Mouse (Mus musculus) liver, postnatal 0 days (tissue): ENCODE data around the gene Tmem237. TPM values are rescaled to one million over a fixed set of nuclear protein-coding genes. Genes with fewer than 3 reads are reported as not detected.

Source experiments
- ATAC-seq: fragments of 200-750 bp; cut with Nextera tagmentation; 2 replicates; pipeline ENCODE4 v1.8.0; 2017; ENCODE audit warnings: mild to moderate bottlenecking, moderate library complexity
- DNase-seq: peaks from one replicate; pipeline ENCODE4 v3.0.0-alpha.2; 2016
- H3K27ac ChIP-seq: fragments of 300-500 bp; sonication (generic); 2 replicates; pipeline ENCODE4 v1.5.1; 2014; ENCODE audit warnings: antibody characterized with exemption, moderate library complexity, mild to moderate bottlenecking, low read depth
- H3K27me3 ChIP-seq: fragments of 300-500 bp; sonication (generic); 2 replicates; pipeline ENCODE4 v1.6.1; 2014; ENCODE audit warnings: low read length, control low read depth, mixed read lengths; ENCODE audit not compliant: insufficient read depth
- H3K36me3 ChIP-seq: fragments of 300-500 bp; sonication (generic); replicated peaks from 2 replicates; pipeline ENCODE4 v1.6.1; 2014; ENCODE audit warnings: mild to moderate bottlenecking, control low read depth, low read length, moderate library complexity, mixed read lengths; ENCODE audit not compliant: insufficient read depth
- H3K4me1 ChIP-seq: fragments of 300-500 bp; sonication (generic); 2 replicates; pipeline ENCODE4 v1.6.1; 2014; ENCODE audit warnings: antibody characterized with exemption, mild to moderate bottlenecking, control low read depth; ENCODE audit not compliant: insufficient read depth
- H3K4me2 ChIP-seq: fragments of 300-500 bp; sonication (generic); 2 replicates; pipeline ENCODE4 v1.6.1; 2014; ENCODE audit warnings: low read depth, mild to moderate bottlenecking, low read length, moderate library complexity, mixed read lengths
- H3K4me3 ChIP-seq: fragments of 300-500 bp; sonication (generic); 2 replicates; pipeline ENCODE4 v1.5.1; 2014; ENCODE audit warnings: low read depth, low read length
- H3K9ac ChIP-seq: fragments of 300-500 bp; sonication (generic); replicated peaks from 2 replicates; pipeline ENCODE4 v1.6.1; 2014; ENCODE audit warnings: mild to moderate bottlenecking, moderate library complexity
- H3K9me3 ChIP-seq: fragments of 300-500 bp; sonication (generic); 2 replicates; pipeline ENCODE4 v1.6.1; 2016; ENCODE audit warnings: mild to moderate bottlenecking, control low read depth, low read length, mixed read lengths
- CTCF ChIP-seq: sonication (generic); IDR thresholded peaks from 2 replicates; pipeline ENCODE4 v1.5.1; 2016; ENCODE audit warnings: antibody characterized with exemption, low read depth
- EP300 ChIP-seq: IDR thresholded peaks from 2 replicates; pipeline ENCODE4 v1.6.1; 2016; ENCODE audit warnings: antibody characterized with exemption, low read depth, mild to moderate bottlenecking
- WGBS: fragments of 180-500 bp; shearing (Covaris S2); extraction: QIAGEN DNeasy Blood & Tissue Kit; methylation state at CpG from one replicate; pipeline ENCODE4 v1.1.7; 2014; ENCODE audit not compliant: insufficient replicate concordance; 5-methylcytosine and 5-hydroxymethylcytosine counted together
- polyA plus RNA-seq: library from polyadenylated mRNA; unstranded; fragments of >200 nt; fragmentation: Nextera tagmentation; extraction: Ambion mirVana; gene quantifications from 2 replicates; pipeline ENCODE4 v1.2.1, GENCODE M21; 2015

Tmem237 gene
- polyA plus RNA-seq, 1 experiment from 2014 or later = 4.2 TPM

DNA sequence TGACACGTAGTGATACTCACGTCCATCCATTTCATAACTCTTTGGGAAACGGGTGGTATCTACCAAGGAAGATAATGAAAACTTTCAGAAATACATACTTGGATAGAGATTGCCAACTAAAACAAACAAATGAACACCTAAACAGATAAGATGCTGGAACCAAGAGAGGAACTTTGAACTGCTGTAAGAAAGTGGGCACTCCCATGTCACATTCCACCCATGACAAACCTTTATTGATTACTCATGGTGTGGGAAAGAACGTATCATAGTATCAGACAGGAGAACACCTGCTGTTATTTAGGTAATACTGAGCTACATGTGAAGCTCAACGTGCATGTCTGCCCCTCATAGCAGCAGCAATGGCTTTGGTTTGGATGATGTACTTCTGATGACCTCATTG lies 5.3 kb upstream of the Tmem237 start:
- Histone ChIP-seq H3K36me3 (no peaks in the 10 kb centered on the region), H3K4me2 (no peak overlapping the region), H3K9me3 (no peaks in the 10 kb centered on the region), H3K27ac (no peak overlapping the region), H3K4me1 (no peaks in the 10 kb centered on the region; the same call in 1 of the 2 replicates), H3K9ac (no peak overlapping the region), H3K4me3 (no peak overlapping the region), H3K27me3 (no peaks in the 10 kb centered on the region)
- TF ChIP-seq CTCF = no peak
- no peak for TF ChIP-seq EP300
- WGBS = 65% methylated on average over 5 of the region's 5 CpGs
- DNase-seq (no peak), ATAC-seq (no peak)

DNA sequence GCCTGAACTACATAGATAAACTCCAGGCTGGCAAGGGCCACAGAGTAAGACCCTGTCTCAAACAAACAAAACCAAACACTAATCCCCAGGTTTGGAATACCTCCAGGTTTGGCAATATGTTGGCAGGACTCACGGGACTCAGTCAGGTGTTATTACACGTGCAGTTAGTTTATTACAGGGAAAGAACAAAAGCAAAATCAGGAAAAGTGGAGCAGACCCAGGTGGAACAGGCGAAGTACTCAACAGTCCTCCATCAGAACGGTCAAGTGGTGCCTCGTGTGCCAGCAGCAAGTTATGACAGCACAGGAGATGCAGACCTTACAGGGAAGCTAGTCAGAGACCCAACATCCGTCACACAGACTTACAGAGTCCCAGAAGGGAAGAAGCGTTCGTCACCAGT lies 9.7 kb downstream of the Tmem237 start:
- no peak overlapping the region for H3K9ac ChIP-seq
- no peaks in the 10 kb centered on the region for H3K27me3 ChIP-seq
- DNase-seq (no peak), ATAC-seq (peak; percentile 15; the same call in 1 of the 2 replicates)
- TF ChIP-seq EP300 (no peak), CTCF (no peak)
- H3K4me1 ChIP-seq = no peaks in the 10 kb centered on the region
- H3K36me3 ChIP-seq = no peaks in the 10 kb centered on the region
- H3K9me3 ChIP-seq = no peaks in the 10 kb centered on the region
- no peak overlapping the region for H3K27ac ChIP-seq
- 65% methylated on average over 8 of the region's 8 CpGs for WGBS
- no peak overlapping the region for H3K4me2 ChIP-seq
- H3K4me3 ChIP-seq = no peak overlapping the region

DNA sequence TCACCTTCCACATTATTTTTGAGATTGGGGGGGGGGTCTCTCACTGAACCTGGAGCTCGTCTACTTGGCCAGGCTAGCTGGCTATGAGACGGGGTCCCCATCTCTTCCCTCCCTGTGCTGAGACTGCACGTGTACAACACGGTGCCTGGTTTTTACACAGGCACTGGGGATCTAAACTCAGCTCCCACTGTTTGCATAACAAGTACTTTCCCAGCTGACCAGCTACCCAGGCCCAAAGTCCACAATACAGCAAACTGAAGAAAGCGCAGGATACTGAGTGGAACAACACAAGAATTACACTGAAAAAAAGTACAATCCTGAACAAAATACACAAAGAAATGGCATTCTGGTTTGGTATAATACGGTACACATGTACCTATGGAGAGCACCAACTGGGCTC lies 18.1 kb downstream of the Tmem237 start:
- Histone ChIP-seq H3K4me1 (no peaks in the 10 kb centered on the region), H3K36me3 (no peaks in the 10 kb centered on the region), H3K27ac (no peak overlapping the region), H3K4me2 (peak overlapping the region; percentile 22; the same call in 1 of the 2 replicates), H3K4me3 (no peak overlapping the region), H3K9me3 (no peaks in the 10 kb centered on the region), H3K9ac (no peak overlapping the region), H3K27me3 (no peaks in the 10 kb centered on the region)
- no peak for DNase-seq
- TF ChIP-seq CTCF (no peak), EP300 (no peak)
- 67% methylated on average over 6 of the region's 6 CpGs for WGBS
- ATAC-seq = peak; percentile 57; the same call in 1 of the 2 replicates

DNA sequence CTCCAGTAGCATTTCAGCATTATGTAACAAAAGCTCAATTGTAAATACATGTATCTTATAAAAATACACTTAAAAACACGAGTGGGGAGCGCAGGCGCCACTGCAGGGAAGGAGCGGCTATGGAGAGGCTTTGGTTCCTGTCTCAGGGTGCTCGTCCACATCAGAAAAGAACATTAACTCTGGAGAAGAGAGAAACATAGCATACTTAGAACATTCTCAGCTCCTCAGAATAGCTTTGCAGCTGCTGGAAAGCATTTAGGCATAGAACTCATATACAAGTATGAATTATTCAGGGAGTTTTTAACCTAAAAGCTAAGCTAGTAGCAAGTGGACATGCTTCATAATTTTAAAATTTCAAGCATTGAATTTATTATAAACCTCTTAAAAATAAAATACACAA lies 19.2 kb downstream of the Tmem237 start:
- no peak overlapping the region for H3K4me3 ChIP-seq
- no peaks in the 10 kb centered on the region for H3K9me3 ChIP-seq
- H3K4me1 ChIP-seq = no peaks in the 10 kb centered on the region
- no peaks in the 10 kb centered on the region for H3K36me3 ChIP-seq
- TF ChIP-seq EP300 (no peak), CTCF (no peak)
- H3K4me2 ChIP-seq = no peak overlapping the region
- no peak overlapping the region for H3K9ac ChIP-seq
- 82% methylated on average over 5 of the region's 5 CpGs for WGBS
- ATAC-seq (no peak), DNase-seq (no peak)
- H3K27ac ChIP-seq = no peak overlapping the region
- no peaks in the 10 kb centered on the region for H3K27me3 ChIP-seq

DNA sequence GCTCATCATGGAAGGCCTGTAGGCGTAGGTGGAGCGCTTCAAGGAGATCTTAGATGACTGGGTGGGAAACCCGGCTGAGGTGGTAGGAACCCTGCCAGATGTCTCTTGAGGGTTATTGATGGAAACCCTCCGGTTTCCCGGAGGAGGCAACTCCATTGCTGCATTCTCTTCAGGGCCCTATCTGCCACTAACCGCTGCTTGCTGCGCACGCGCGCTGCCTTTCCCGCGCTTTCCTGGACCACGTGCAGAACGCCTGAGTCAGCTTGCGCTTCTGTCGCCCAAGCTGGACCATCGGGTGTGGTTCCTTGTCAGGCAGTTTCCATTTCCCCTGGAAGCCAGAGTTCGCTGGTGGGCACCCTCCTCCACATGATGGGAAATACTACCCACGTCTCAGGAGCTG lies 25.5 kb downstream of the Tmem237 start, which contains the start of gene C2cd6:
Gene C2cd6, minus strand, starts transcription at position 196 of the 400 bp plus-strand sequence.
- Histone ChIP-seq H3K27me3 (no peaks in the 10 kb centered on the region), H3K36me3 (no peaks in the 10 kb centered on the region), H3K9ac (no peak within 1 kb of the TSS), H3K27ac (no peak within 1 kb of the TSS), H3K4me1 (no peaks in the 10 kb centered on the region), H3K9me3 (no peaks in the 10 kb centered on the region), H3K4me2 (no peak within 1 kb of the TSS), H3K4me3 (no peak within 1 kb of the TSS)
- DNase-seq (no peak), ATAC-seq (no peak)
- 90% methylated on average over 19 of the region's 19 CpGs for WGBS
- TF ChIP-seq EP300 (no peak), CTCF (no peak)

DNA sequence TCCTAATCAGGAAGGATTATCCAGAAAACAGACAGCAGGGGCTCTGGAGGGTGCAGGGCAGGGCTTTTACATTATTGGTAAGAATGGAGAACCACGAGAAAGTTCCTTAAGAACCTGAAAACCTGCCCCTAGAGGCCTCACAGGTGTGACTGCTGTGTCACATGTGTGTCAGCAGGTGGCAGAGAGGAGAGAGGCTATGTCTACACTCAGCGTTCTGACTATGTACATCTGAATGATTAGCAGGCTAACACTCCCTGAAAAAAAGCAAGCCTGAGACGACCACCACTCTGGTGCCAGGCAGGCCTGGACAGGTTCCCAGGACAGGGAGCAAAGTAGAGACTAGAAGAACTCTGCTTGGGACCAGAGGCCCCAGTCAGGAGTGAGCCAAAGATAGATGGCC lies 49.3 kb downstream of the Tmem237 start:
- no peak for DNase-seq

DNA sequence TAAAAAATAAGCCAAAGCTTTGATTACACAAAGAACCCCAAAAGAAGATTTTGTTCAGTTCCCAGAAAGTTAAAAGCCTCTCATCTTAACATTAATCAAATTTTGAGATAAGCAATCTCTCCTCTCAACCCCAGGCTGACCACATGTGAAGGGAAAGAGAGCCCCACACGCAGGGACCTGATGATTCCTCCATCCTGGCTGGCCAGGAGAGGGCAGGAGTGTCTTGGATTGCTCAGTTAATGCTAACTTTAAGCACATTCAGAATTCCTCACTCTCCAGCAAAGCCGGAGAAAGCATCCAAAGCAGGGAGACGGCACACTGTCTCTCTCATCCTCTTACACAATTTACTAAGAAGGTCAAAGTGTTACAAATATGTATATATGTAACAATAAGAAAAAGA lies 52.2 kb downstream of the Tmem237 start:
- DNase-seq (peak; percentile 24), ATAC-seq (no peak)
- Histone ChIP-seq H3K36me3 (no peaks in the 10 kb centered on the region), H3K4me1 (no peaks in the 10 kb centered on the region), H3K4me3 (no peak overlapping the region), H3K4me2 (no peak overlapping the region), H3K9me3 (no peaks in the 10 kb centered on the region), H3K27ac (no peak overlapping the region), H3K9ac (no peak overlapping the region), H3K27me3 (no peaks in the 10 kb centered on the region)
- 27% methylated on average over 3 of the region's 3 CpGs for WGBS
- TF ChIP-seq CTCF (peak; percentile 66), EP300 (no peak)

More for the DNA sequence above, 49.3 kb downstream of the Tmem237 start:
- ATAC-seq = no peak
- H3K27ac ChIP-seq = no peak overlapping the region
- H3K4me2 ChIP-seq = no peak overlapping the region
- no peaks in the 10 kb centered on the region for H3K4me1 ChIP-seq
- TF ChIP-seq CTCF = peak; percentile 69
- TF ChIP-seq EP300 = no peak
- 32% methylated on average over 3 of the region's 3 CpGs for WGBS
- no peaks in the 10 kb centered on the region for H3K27me3 ChIP-seq
- H3K4me3 ChIP-seq = no peak overlapping the region
- H3K9ac ChIP-seq = no peak overlapping the region
- H3K36me3 ChIP-seq = no peaks in the 10 kb centered on the region
- no peaks in the 10 kb centered on the region for H3K9me3 ChIP-seq
